Mouse (Mus musculus): ENCODE measurements at regions not wholly inside any gene's neighbourhood (a gene's known extent, or its start where the extent isn't known, plus 50 kb on each side); places are given as distances from the start of the nearest gene placed in this dataset.
"Not testable (repeated sequence)": the region's sequence is repeated elsewhere in the genome, so short reads cannot be mapped to it uniquely, and the experiment has no call there.

DNA sequence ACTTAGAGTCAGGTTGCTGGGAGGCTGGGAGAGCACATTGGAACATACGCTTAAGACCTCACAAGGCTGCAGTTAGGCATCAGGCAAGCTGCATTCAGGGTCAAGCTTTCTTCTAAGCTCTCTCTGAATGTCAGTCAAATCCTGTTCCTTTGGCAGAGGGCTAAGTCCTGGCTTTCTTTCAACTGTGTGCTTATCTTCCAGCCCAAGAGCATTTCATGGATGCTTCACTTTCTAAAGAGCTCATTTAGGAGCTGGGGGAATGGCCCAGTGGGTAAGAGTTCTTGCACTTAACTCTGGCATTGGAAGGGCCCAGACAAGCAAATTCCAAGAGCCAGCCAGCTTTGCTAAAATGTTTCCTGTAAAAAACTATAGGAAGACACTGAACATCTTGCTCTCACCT is 70.3 kb upstream of the Tbl1xr1 start:
- no peak for ATAC-seq (replicated peaks; ENCODE audit: low FRiP score, low TSS enrichment, poor library complexity, severe bottlenecking)

DNA sequence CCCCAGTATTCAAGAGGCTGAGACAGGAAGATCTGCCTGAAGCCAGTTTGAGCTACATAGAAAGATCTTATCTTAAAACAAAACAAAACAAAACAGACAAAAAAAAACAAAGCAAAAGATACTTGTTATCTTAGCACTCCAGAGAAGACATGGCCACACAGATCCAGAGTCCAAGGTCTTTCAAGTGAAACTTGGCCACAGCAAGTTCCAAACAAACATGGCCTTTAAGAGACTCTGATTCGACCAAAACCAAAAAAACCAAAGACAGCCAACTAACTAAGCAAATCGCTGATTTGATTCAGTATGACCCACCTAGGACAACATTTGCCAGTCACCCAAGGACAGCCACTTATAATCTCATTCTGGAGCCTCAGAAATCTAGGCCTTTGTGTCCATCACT is 69.8 kb upstream of the Tbl1xr1 start:
- ATAC-seq (replicated peaks; ENCODE audit: low FRiP score, low TSS enrichment, poor library complexity, severe bottlenecking), result no peak

DNA sequence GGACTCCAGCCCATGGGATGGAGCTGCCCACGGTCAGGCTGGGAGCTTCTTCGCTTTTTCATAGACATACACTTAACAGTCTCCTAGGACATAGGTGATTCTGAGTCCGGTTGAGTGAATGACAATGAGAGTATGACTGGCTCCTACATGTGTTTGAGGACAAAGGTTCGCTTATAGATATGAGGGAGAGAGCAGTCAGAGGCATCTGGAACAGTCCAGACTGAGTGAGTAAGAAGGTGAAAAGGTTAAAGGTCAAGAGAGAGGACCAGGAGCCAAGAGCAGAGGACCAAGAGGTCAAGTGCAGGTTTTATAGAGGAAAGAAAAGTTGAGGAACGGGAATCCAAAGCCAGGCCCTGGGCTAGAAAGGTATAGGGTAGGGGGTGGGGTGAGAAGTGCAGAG is 68.7 kb upstream of the Tbl1xr1 start:
- no peak for ATAC-seq (replicated peaks; ENCODE audit: low FRiP score, low TSS enrichment, poor library complexity, severe bottlenecking)

DNA sequence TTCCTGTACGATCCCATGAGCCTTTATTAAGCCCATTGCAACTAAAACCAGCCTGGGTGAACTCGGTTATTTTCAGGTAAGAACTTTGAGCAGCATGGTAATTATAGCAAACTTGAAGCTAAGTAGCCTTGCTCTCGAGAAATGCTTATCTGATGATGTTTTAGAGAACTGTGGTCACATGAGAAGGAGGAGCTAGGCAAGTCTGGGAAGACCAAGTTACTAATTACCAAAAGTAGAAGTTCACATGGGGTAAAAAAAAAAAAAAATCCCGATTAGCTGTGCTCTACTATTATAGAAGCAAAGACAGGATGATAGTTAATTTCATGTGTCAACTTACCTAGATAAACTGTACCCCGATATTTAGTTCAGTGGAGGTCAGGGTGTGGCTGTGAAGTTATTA is 68.0 kb upstream of the Tbl1xr1 start:
- ATAC-seq (replicated peaks; ENCODE audit: low FRiP score, low TSS enrichment, poor library complexity, severe bottlenecking), result no peak

DNA sequence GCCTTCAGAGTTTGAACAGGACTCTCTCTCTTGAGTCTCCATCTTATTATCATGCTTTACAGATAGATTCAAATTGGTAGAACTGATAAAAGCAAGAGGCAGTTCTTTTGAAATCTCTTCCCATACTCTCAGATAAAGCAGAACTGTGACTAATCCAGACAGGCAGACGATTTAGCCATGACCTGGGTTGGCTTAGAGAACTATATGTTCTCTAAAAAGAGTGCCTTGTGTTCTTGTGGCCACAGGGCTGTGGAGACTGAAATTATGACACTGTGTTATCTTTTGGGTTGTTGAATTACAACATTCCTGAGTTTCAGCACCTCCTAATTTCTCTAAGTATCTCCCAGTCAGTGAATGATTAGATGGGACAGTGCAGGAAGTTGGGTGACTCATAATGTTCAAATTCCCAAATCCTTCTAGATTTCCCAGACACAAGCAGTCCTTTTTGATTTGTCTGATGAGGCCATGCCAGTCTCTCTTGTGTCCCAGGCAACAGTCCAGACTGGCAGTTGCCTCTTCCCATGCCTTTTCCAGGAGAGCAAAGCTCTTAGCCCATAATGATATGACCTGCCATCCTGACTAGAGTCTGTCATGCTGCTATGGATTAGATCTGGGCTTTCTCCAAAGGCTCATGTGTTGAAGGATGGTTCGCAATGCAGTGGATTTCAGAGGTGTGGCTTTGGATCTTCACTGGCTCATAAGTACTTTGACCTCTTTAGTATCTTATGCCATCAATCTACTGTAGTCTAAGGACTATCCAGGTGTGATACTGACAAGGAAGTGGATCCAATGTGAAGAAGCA is 66.4 kb upstream of the Tbl1xr1 start:
- no peak for ATAC-seq (replicated peaks; ENCODE audit: low FRiP score, low TSS enrichment, poor library complexity, severe bottlenecking)

DNA sequence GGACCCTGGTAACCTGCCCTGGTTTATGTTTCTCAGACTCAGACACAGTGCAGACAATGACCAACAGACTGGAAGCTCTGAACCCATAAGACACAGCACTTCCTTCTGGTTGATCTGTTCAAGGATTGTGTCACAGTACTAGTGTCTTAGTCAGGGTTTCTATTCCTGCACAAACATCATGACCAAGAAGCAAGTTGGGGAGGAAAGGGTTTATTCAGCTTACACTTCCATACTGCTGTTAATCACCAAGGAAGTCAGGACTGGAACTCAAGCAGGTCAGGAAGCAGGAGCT is 65.8 kb upstream of the Tbl1xr1 start:
- not testable (repeated sequence) for ATAC-seq (replicated peaks; ENCODE audit: low FRiP score, low TSS enrichment, poor library complexity, severe bottlenecking)

DNA sequence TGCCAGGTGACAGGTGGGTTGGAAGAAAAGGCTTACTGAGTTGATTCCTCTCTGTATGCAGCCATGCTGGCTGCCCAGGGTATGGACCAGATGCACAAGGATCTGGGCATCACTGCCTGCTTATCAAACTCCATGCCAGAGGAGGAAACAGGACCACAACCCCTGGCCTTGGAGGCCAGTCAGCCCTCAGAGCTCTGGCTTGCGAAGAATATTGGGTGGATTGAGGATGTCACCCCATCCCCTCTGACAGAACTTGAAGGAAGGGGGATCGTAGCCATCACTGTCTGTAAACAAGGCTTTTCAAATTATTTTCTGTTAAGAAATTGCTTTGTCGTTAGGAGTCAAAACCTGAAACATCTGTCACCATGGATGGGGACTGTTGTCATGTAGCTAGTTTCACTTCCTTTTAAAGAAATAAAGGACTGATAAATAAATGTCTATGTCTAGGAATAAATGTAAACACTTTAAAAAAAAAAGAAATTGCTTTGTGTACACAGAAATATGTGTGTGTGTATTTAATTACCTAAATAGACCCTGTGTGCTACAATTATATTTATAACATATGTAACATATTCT is 55.0 kb upstream of the Tbl1xr1 start:
- no peak for ATAC-seq (replicated peaks; ENCODE audit: low FRiP score, low TSS enrichment, poor library complexity, severe bottlenecking)

DNA sequence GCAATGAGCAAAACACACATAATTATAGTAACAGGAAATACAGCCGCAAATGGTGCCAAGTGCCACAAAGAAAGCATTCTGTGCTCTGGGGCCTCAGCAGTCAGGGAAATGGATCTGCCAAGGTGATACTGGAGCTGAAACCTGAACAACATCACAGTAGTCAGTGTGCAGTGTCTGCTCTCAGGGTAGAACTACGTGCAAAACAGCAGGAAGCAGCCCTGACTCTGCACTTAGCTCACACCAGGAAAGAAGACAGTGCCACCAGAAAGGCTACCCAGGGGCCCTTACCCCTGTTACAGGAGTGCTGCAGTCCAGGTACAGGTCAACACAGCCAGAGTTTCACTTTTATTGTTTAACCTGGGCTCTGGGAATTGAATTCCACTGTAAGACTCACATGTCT is 54.0 kb upstream of the Tbl1xr1 start:
- no peak for ATAC-seq (replicated peaks; ENCODE audit: low FRiP score, low TSS enrichment, poor library complexity, severe bottlenecking)

DNA sequence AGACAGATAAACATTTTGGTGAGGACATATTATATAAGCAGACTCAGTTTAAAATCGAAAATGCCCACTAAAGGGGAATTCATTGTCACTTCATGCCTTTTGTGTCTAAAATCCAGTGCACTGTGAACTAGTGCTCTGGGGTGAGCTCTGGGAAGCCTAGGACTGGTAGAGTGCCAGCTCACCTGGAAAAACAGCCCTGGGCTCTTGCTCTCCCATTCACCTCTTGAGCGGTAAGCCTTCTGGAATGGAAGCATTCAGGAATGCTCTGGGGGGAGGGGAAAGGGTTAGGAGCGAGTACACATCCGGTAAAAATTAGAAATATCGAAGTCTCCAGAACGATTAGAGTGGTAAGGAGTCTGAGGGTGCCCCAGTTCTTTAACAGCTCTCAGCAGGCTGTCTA is 53.4 kb upstream of the Tbl1xr1 start:
- no peak for ATAC-seq (replicated peaks; ENCODE audit: low FRiP score, low TSS enrichment, poor library complexity, severe bottlenecking)

DNA sequence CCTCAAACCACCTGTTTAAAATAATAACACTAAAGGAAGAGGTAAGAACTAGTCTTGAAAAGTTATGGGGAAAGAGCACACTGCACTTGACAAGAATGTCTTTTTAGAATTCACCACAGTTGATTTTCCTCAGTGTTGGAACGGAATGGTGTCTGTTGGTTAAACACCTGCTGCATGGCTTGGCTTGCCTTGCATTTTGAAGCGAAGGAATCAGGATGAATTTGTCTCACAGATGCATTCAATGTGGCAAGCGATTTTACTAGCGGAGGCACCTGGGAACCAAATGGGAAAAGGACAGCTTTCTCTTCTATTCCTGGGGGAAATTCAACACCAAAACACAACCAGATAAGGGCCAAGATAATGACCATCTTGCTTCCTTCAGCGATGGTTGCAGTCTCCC is 52.9 kb upstream of the Tbl1xr1 start:
- ATAC-seq (replicated peaks; ENCODE audit: low FRiP score, low TSS enrichment, poor library complexity, severe bottlenecking), result no peak

DNA sequence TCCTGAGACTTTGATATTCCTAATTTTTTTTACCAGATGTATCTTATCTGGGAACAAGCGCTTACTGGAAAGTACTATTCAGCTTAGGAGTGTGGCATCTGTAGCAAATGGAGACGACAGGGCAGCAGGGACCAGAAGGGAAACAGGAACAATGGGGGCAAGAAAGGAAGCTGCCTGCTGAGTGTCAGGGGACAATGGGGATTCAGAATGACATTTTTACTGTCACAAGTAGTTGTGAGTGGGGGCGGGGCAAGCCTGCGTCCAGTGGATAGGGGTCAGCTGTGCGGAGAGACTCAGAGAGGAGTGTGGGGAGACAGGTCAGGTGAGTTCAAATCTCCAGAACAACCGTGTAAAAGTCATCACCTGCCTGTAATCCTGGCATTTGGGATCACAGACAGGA is 52.3 kb upstream of the Tbl1xr1 start:
- no peak for ATAC-seq (replicated peaks; ENCODE audit: low FRiP score, low TSS enrichment, poor library complexity, severe bottlenecking)

DNA sequence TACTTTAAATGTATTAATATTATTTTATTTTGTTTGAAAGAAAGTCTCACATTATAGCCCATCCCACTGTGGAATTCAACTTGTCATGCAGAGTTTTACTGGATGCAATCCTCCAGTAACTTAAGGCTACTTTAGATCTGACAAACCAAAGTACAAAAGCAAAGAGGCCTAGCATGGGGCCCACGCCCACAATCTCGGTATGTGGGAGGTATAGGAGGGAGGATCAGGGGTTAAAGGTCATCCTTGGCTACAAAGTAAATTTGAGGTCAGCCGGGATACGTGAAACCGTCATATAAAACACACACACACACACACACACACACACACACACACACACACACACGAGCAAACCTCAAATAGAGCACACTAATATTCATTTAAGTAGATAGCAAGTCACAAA is 51.3 kb upstream of the Tbl1xr1 start:
- ATAC-seq (replicated peaks; ENCODE audit: low FRiP score, low TSS enrichment, poor library complexity, severe bottlenecking), result no peak

DNA sequence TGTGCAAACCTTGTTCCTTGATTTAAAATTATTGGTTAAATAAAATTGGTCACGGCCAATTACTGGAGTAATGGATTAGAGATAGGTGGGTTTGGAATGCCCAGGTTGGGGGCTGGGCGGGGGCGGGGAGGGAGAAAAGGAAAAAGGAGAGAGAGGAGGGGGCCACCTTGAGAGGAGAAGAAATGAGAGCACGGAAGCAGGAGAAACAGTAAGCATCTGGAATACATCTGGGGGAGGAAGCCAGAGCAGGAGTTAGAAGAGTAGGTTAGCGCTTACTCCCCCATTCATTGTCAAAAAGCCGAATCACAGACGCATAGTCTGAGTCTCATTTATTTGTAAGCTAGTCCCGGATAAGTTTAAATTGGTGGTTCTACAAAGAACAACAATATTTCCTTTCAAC is 50.8 kb upstream of the Tbl1xr1 start:
- ATAC-seq (replicated peaks; ENCODE audit: low FRiP score, low TSS enrichment, poor library complexity, severe bottlenecking), result no peak

Measured in megakaryocyte-erythroid progenitor cell, adult 5-6 weeks (primary cell).